ENCODE assay signal across 25 mouse cellular contexts in genomic region chr2:31494315-31494714, GRCm38 (mm10). TPM values are rescaled to one million over a fixed set of nuclear protein-coding genes. Genes with fewer than 3 reads are reported as not detected.
DNase-seq lines count a peak whose midpoint lies in the region; ATAC-seq and TF ChIP-seq lines count a peak whose summit lies in the region.
"Had no signal": no experiment of that assay in that cellular context is flagged by ENCODE, and none has a peak within 500 bp of the region (broad histone marks: within the 10 kb centered on the region; RNA-seq: fewer than 3 reads in every experiment).

No protein-coding gene starts in this region.

- peaks cover 100% of the 10 kb centered on the region for H3K27me3 ChIP-seq in hindbrain, embryonic 10.5 days (ENCODE audit: insufficient read depth, poor library complexity, severe bottlenecking)
- peaks cover 92% of the 10 kb centered on the region for H3K27me3 ChIP-seq in hindbrain, embryonic 13.5 days
- no peaks in the 10 kb centered on the region for H3K27me3 ChIP-seq in liver, adult 2 months (ENCODE audit: control insufficient read depth, insufficient read depth, low read length)
- H3K27me3 ChIP-seq in E14TG2a.4 (ENCODE audit: insufficient read depth, low read length) = peaks cover 6% of the 10 kb centered on the region; the same call in 1 of the 2 replicates

- TF ChIP-seq CTCF in liver, adult 2 months (IDR thresholded peaks at IDR 0.05; ENCODE audit: low read depth, low read length) = no peak
- no peak for TF ChIP-seq CTCF in E14TG2a.4 (conservative IDR thresholded peaks at IDR 0.05; ENCODE audit: low read length)

- no peak overlapping the region for H3K9ac ChIP-seq in hindbrain, embryonic 13.5 days
- H3K9ac ChIP-seq in liver, adult 2 months (ENCODE audit: low read depth, low read length) = 0 out of 2 replicates have a peak overlapping the region, but pooled peaks have one; percentile 10
- H3K9ac ChIP-seq: heart, embryonic 12.5 days; hindbrain, embryonic 14.5 days; limb, embryonic 13.5 days; liver, embryonic 14.5 days; lung, embryonic 14.5 days had no signal

- no peak for ATAC-seq in hindbrain, embryonic 13.5 days (ENCODE audit: low FRiP score)
- ATAC-seq: inflammation-experienced regulatory T-cells, adult 6 months; midbrain, embryonic 16.5 days had no signal

- DNase-seq in hindbrain, embryonic 10.5 days (ENCODE audit: low spot score) = no peak
- DNase-seq in liver, adult 2 months (ENCODE audit: extremely low read depth, low read depth, low spot score) = no peak
- no peak for DNase-seq in liver
- DNase-seq in kidney, postnatal 36 days = peak; percentile 37 to 60
- no peak for DNase-seq in adrenal gland, postnatal 10 days
- DNase-seq: adrenal gland, adult 2 months; cerebellum, adult 11-12 months; gastrocnemius, postnatal 14 days; heart, adult 18-20 months; heart, postnatal 10 days; lung, embryonic 14.5 days; right cerebral cortex, postnatal 14 days; thymus, adult 2 months; thymus, postnatal 4 days had no signal

- H3K9me3 ChIP-seq in hindbrain, embryonic 10.5 days = peaks cover 2% of the 10 kb centered on the region; the same call in 1 of the 2 replicates
- no peaks in the 10 kb centered on the region for H3K9me3 ChIP-seq in hindbrain, embryonic 13.5 days
- H3K9me3 ChIP-seq in E14TG2a.4 (ENCODE audit: low read length) = no peaks in the 10 kb centered on the region
- H3K9me3 ChIP-seq: heart, embryonic 12.5 days had no signal

- peak overlapping the region; percentile 78 for H3K27ac ChIP-seq in hindbrain, embryonic 10.5 days
- H3K27ac ChIP-seq in hindbrain, embryonic 13.5 days = no peak overlapping the region
- H3K27ac ChIP-seq in liver, adult 2 months (replicated peaks; ENCODE audit: insufficient read depth, low read depth, low read length) = no peak overlapping the region
- H3K27ac ChIP-seq: hindbrain, embryonic 14.5 days; kidney, postnatal 0 days; limb, embryonic 13.5 days; liver, embryonic 14.5 days; stomach, postnatal 0 days had no signal

- WGBS in hindbrain, embryonic 10.5 days = 46% methylated on average over 5 of the region's 5 CpGs
- 31% methylated on average over 5 of the region's 5 CpGs for WGBS in hindbrain, embryonic 13.5 days
- WGBS in liver, adult 2 months = 73% methylated on average over 5 of the region's 5 CpGs

- H3K4me3 ChIP-seq in hindbrain, embryonic 10.5 days = 0 out of 2 replicates have a peak overlapping the region, but pooled peaks have one; percentile 16
- H3K4me3 ChIP-seq in hindbrain, embryonic 13.5 days = no peak overlapping the region
- no peak overlapping the region for H3K4me3 ChIP-seq in liver, adult 2 months (ENCODE audit: insufficient read depth, low read depth, low read length)
- 0 out of 2 replicates have a peak overlapping the region, but pooled peaks have one; percentile 13 for H3K4me3 ChIP-seq in E14TG2a.4 (replicated peaks; ENCODE audit: low read length)
- H3K4me3 ChIP-seq: heart, embryonic 12.5 days; limb, embryonic 13.5 days; myocyte had no signal

- peaks cover 77% of the 10 kb centered on the region for H3K4me1 ChIP-seq in hindbrain, embryonic 10.5 days (replicated peaks)
- peaks cover 66% of the 10 kb centered on the region for H3K4me1 ChIP-seq in hindbrain, embryonic 13.5 days (replicated peaks)
- H3K4me1 ChIP-seq in liver, adult 2 months (ENCODE audit: control insufficient read depth, insufficient read depth, low read length) = peaks cover 6% of the 10 kb centered on the region; the same call in 1 of the 2 replicates
- H3K4me1 ChIP-seq in E14TG2a.4 (replicated peaks; ENCODE audit: low read depth, low read length) = peaks cover 79% of the 10 kb centered on the region
- H3K4me1 ChIP-seq: heart, embryonic 12.5 days had no signal

- no peaks in the 10 kb centered on the region for H3K36me3 ChIP-seq in hindbrain, embryonic 10.5 days
- H3K36me3 ChIP-seq in hindbrain, embryonic 13.5 days = no peaks in the 10 kb centered on the region
- peaks cover 82% of the 10 kb centered on the region for H3K36me3 ChIP-seq in liver, adult 2 months (ENCODE audit: control insufficient read depth, insufficient read depth, low read length)
- peaks cover 91% of the 10 kb centered on the region for H3K36me3 ChIP-seq in E14TG2a.4 (ENCODE audit: insufficient read depth, low read length)
- H3K36me3 ChIP-seq: heart, embryonic 12.5 days; limb, embryonic 13.5 days had no signal

- no peak for TF ChIP-seq POLR2A in liver, adult 2 months (IDR thresholded peaks at IDR 0.05; ENCODE audit: extremely low read depth, insufficient read depth, low read length)

- no peaks in the 10 kb centered on the region for H3K79me2 ChIP-seq in liver, adult 2 months (ENCODE audit: control insufficient read depth, insufficient read depth, low read length)

- no peak overlapping the region for H3K4me2 ChIP-seq in hindbrain, embryonic 13.5 days
- H3K4me2 ChIP-seq: heart, embryonic 12.5 days; hindbrain, embryonic 14.5 days; limb, embryonic 13.5 days; lung, embryonic 14.5 days had no signal

RNA-seq across cellular contexts. Expression of gene Ass1, which starts 24.3 kb away (rescaled TPM):
- 11.8 and 15.0 TPM in 2 replicates for polyA plus RNA-seq in hindbrain, embryonic 10.5 days (2016; fragmentation: Nextera tagmentation; extraction: Ambion mirVana)
- polyA plus RNA-seq in hindbrain, embryonic 13.5 days (2015; fragmentation: Nextera tagmentation; extraction: Ambion mirVana) = 8.0 TPM in 2 replicates
- 3,064 and 4,344 TPM in 2 replicates for total RNA-seq in liver, adult 2 months (2014; rRNA removed)
- 3,470 and 3,993 TPM in 2 replicates for polyA plus RNA-seq in liver, adult 2 months (2012; rRNA removed)
- 100 to 1,000 TPM in 1 of 2 experiments, 10 to 100 TPM in 1; 61.2 to 175 TPM for total RNA-seq in adrenal gland, postnatal 10 days (2021)

Comparison
In these comparisons a context has a peak if more than half of its experiments do, and no peak if none do; other contexts are left out.
1. H3K4me3 ChIP-seq: peak in hindbrain, embryonic 10.5 days (single experiment) and E14TG2a.4 (single experiment); none in hindbrain, embryonic 13.5 days (single experiment) and liver, adult 2 months (single experiment).
2. DNase-seq: peak in kidney, postnatal 36 days (2 of 2); none in hindbrain, embryonic 10.5 days (single experiment), liver, adult 2 months (single experiment), liver (single experiment) and adrenal gland, postnatal 10 days (single experiment).
3. RNA of gene Ass1, which starts 24.3 kb away (polyA plus RNA-seq): 3,470 to 3,993 TPM in liver, adult 2 months; 11.8 to 15.0 TPM in hindbrain, embryonic 10.5 days and 8.0 TPM in hindbrain, embryonic 13.5 days; every median in the first group is over 100 times any median in the second.